Mouse (Mus musculus) stomach, embryonic 14.5 days (tissue): ENCODE measurements around the gene Slc7a6. TPM values are rescaled to one million over a fixed set of nuclear protein-coding genes. Genes with fewer than 3 reads are reported as not detected.
"Not testable (repeated sequence)": the region's sequence is repeated elsewhere in the genome, so short reads cannot be mapped to it uniquely, and the experiment has no call there.

ENCODE experiments used
- ATAC-seq: fragments of 200-750 bp; cut with Nextera tagmentation; 2 replicates; pipeline ENCODE4 v1.8.0; 2017; ENCODE audit warnings: low read depth, moderate TSS enrichment; ENCODE audit not compliant: insufficient number of reproducible peaks, insufficient read depth, low FRiP score
- H3K27ac ChIP-seq: fragments of 300-500 bp; sonication (generic); 2 replicates; pipeline ENCODE4 v1.5.1; 2014; ENCODE audit warnings: mild to moderate bottlenecking, low read length, moderate library complexity, mixed read lengths
- H3K27me3 ChIP-seq: fragments of 300-500 bp; sonication (generic); 2 replicates; pipeline ENCODE4 v1.6.1; 2014; ENCODE audit warnings: low read length, control low read depth, mixed read lengths; ENCODE audit not compliant: control insufficient read depth, insufficient read depth
- H3K36me3 ChIP-seq: fragments of 300-500 bp; sonication (generic); 2 replicates; pipeline ENCODE4 v1.6.1; 2014; ENCODE audit warnings: mild to moderate bottlenecking, control low read depth, low read length, moderate library complexity, mixed read lengths; ENCODE audit not compliant: control insufficient read depth, insufficient read depth
- H3K4me1 ChIP-seq: fragments of 300-500 bp; sonication (generic); 2 replicates; pipeline ENCODE4 v1.6.1; 2014; ENCODE audit warnings: low read length, control low read depth, mixed read lengths; ENCODE audit not compliant: control insufficient read depth, insufficient read depth
- H3K4me2 ChIP-seq: fragments of 300-500 bp; sonication (generic); replicated peaks from 2 replicates; pipeline ENCODE4 v1.6.1; 2014; ENCODE audit warnings: low read depth, low read length, control low read depth
- H3K4me3 ChIP-seq: fragments of 300-500 bp; sonication (generic); 2 replicates; pipeline ENCODE4 v1.5.1; 2014; ENCODE audit warnings: low read depth, low read length, control low read depth
- H3K9ac ChIP-seq: fragments of 300-500 bp; sonication (generic); replicated peaks from 2 replicates; pipeline ENCODE4 v1.6.1; 2014; ENCODE audit warnings: low read depth, mild to moderate bottlenecking, control low read depth, low read length, moderate library complexity, mixed read lengths
- H3K9me3 ChIP-seq: fragments of 300-500 bp; sonication (generic); 2 replicates; pipeline ENCODE4 v1.6.1; 2016; ENCODE audit warnings: low read depth, low read length, control low read depth; ENCODE audit not compliant: control insufficient read depth
- WGBS: fragments of 180-500 bp; shearing (Covaris S2); extraction: QIAGEN DNeasy Blood & Tissue Kit; methylation state at CpG from one replicate; pipeline ENCODE4 v1.1.7; 2014; 5-methylcytosine and 5-hydroxymethylcytosine counted together
- polyA plus RNA-seq: library from polyadenylated mRNA; unstranded; fragments of >200 nt; fragmentation: Nextera tagmentation; extraction: Ambion mirVana; gene quantifications from 2 replicates; pipeline ENCODE4 v1.2.1, GENCODE M21; 2014

Slc7a6 gene
- polyA plus RNA-seq, 1 experiment from 2014 or later: 65.6 TPM

GRCm38 (mm10) chr8:106178428-106178827 is 9.8 kb downstream of the Slc7a6 start:
- Histone ChIP-seq H3K27ac (no peak overlapping the region), H3K36me3 (peaks cover 3% of the 10 kb centered on the region; the same call in 1 of the 2 replicates), H3K27me3 (no peaks in the 10 kb centered on the region), H3K4me2 (no peak overlapping the region), H3K4me1 (peaks cover 13% of the 10 kb centered on the region; the same call in 1 of the 2 replicates), H3K9ac (no peak overlapping the region), H3K4me3 (no peak overlapping the region), H3K9me3 (no peaks in the 10 kb centered on the region)
- no peak for ATAC-seq
- WGBS: 25% methylated on average over 2 of the region's 2 CpGs

- Histone ChIP-seq H3K27me3 (no peaks in the 10 kb centered on the region), H3K9me3 (no peaks in the 10 kb centered on the region), H3K4me2 (no peak overlapping the region), H3K4me1 (no peaks in the 10 kb centered on the region), H3K4me3 (no peak overlapping the region), H3K36me3 (peaks cover 10% of the 10 kb centered on the region), H3K9ac (no peak overlapping the region), H3K27ac (no peak overlapping the region)
- WGBS: 91% methylated on average over 8 of the region's 8 CpGs
- ATAC-seq: no peak
These were observed 17.1 kb downstream of the Slc7a6 start for GRCm38 (mm10) chr8:106185628-106186270.

GRCm38 (mm10) chr8:106186394-106186793 is 17.7 kb downstream of the Slc7a6 start:
- WGBS: 94% methylated on average over 3 of the region's 3 CpGs
- Histone ChIP-seq H3K9me3 (no peaks in the 10 kb centered on the region), H3K36me3 (peaks cover 10% of the 10 kb centered on the region), H3K27ac (no peak overlapping the region), H3K4me2 (no peak overlapping the region), H3K4me1 (no peaks in the 10 kb centered on the region), H3K4me3 (no peak overlapping the region), H3K9ac (no peak overlapping the region), H3K27me3 (no peaks in the 10 kb centered on the region)
- no peak for ATAC-seq

GRCm38 (mm10) chr8:106189162-106189561 is 20.5 kb downstream of the Slc7a6 start:
- no peak overlapping the region for H3K9ac ChIP-seq
- H3K4me1 ChIP-seq: no peaks in the 10 kb centered on the region
- peaks cover 18% of the 10 kb centered on the region for H3K36me3 ChIP-seq
- no peaks in the 10 kb centered on the region for H3K9me3 ChIP-seq
- no peak overlapping the region for H3K27ac ChIP-seq
- no peak for ATAC-seq
- 90% methylated on average over 4 of the region's 4 CpGs for WGBS
- H3K27me3 ChIP-seq: no peaks in the 10 kb centered on the region
- no peak overlapping the region for H3K4me3 ChIP-seq
- H3K4me2 ChIP-seq: no peak overlapping the region

GRCm38 (mm10) chr8:106191639-106192038 is 23.0 kb downstream of the Slc7a6 start:
- Histone ChIP-seq H3K4me3 (no peak overlapping the region), H3K36me3 (peaks cover 23% of the 10 kb centered on the region), H3K9me3 (no peaks in the 10 kb centered on the region), H3K27me3 (no peaks in the 10 kb centered on the region), H3K4me1 (no peaks in the 10 kb centered on the region), H3K9ac (no peak overlapping the region), H3K27ac (no peak overlapping the region), H3K4me2 (no peak overlapping the region)
- 59% methylated on average over 5 of the region's 5 CpGs for WGBS
- peak; percentile 63; the same call in 1 of the 2 replicates for ATAC-seq

- Histone ChIP-seq H3K27ac (no peak overlapping the region), H3K36me3 (peaks cover 27% of the 10 kb centered on the region), H3K4me2 (no peak overlapping the region), H3K9me3 (no peaks in the 10 kb centered on the region), H3K4me1 (no peaks in the 10 kb centered on the region), H3K4me3 (no peak overlapping the region), H3K9ac (no peak overlapping the region), H3K27me3 (no peaks in the 10 kb centered on the region)
- ATAC-seq: no peak
- 81% methylated on average over 6 of the region's 6 CpGs for WGBS
These were observed 24.5 kb downstream of the Slc7a6 start for GRCm38 (mm10) chr8:106193162-106193561.

- no peaks in the 10 kb centered on the region for H3K27me3 ChIP-seq
- H3K27ac ChIP-seq: no peak overlapping the region
- no peaks in the 10 kb centered on the region for H3K9me3 ChIP-seq
- H3K4me3 ChIP-seq: no peak overlapping the region
- H3K4me1 ChIP-seq: no peaks in the 10 kb centered on the region
- peaks cover 29% of the 10 kb centered on the region for H3K36me3 ChIP-seq
- no peak overlapping the region for H3K9ac ChIP-seq
- ATAC-seq: no peak
- no peak overlapping the region for H3K4me2 ChIP-seq
- 69% methylated on average over 5 of the region's 5 CpGs for WGBS
These were observed 25.4 kb downstream of the Slc7a6 start for GRCm38 (mm10) chr8:106194062-106194461.

- no peak overlapping the region for H3K4me3 ChIP-seq
- no peak overlapping the region for H3K9ac ChIP-seq
- no peaks in the 10 kb centered on the region for H3K4me1 ChIP-seq
- no peak overlapping the region for H3K27ac ChIP-seq
- H3K27me3 ChIP-seq: no peaks in the 10 kb centered on the region
- WGBS: 9% methylated on average over 1 of the region's 1 CpGs
- H3K36me3 ChIP-seq: peaks cover 46% of the 10 kb centered on the region
- no peak overlapping the region for H3K4me2 ChIP-seq
- no peaks in the 10 kb centered on the region for H3K9me3 ChIP-seq
- no peak for ATAC-seq
These were observed 30.1 kb downstream of the Slc7a6 start for GRCm38 (mm10) chr8:106198741-106199140.

GRCm38 (mm10) chr8:106199596-106199995 is 30.9 kb downstream of the Slc7a6 start:
- not testable (repeated sequence) for H3K4me2 ChIP-seq, H3K27ac ChIP-seq, ATAC-seq, H3K27me3 ChIP-seq, H3K9me3 ChIP-seq, H3K4me3 ChIP-seq, H3K9ac ChIP-seq, H3K4me1 ChIP-seq
- WGBS: 87% methylated on average over 3 of the region's 3 CpGs
- peaks cover 52% of the 10 kb centered on the region for H3K36me3 ChIP-seq
